Mouse (Mus musculus): Measurements from ENCODE around the gene Rasgrf1. TPM values are rescaled to one million over a fixed set of nuclear protein-coding genes. Genes with fewer than 3 reads are reported as not detected.

The Rasgrf1 gene
- polyA plus RNA-seq, 1 experiment, result not detected

DNA sequence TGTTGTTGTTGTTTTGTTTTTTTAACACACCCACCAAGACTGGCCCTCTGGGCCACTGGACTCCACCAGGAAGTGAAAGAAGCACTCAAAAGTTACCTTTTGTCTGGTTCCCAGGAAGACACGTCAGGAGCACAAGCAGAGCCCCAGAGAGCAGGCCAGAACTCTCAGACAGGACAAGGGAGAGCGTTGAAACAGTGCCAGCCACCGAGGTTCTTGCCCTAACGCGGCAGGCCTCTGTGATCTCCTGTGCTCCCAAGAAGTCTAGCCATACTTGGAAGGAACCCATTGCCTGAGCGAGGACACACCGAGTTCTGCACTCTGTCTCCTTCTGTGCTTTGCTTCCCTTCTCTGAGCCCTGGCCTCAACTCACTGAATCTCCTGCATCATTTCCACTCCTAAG lies 160.5 kb downstream of the Rasgrf1 start:
- H3K4me3 ChIP-seq (ENCODE audit: low read depth, low read length), result no peak overlapping the region
- H3K36me3 ChIP-seq (ENCODE audit: control insufficient read depth, insufficient read depth, low read length, poor library complexity, severe bottlenecking), result no peaks in the 10 kb centered on the region
- H3K9me3 ChIP-seq (replicated peaks; ENCODE audit: control insufficient read depth, insufficient read depth, low read length, poor library complexity, severe bottlenecking), result no peaks in the 10 kb centered on the region
- H3K27me3 ChIP-seq (ENCODE audit: control insufficient read depth, insufficient read depth, low read length, poor library complexity, severe bottlenecking), result no peaks in the 10 kb centered on the region; the same call in 1 of the 2 replicates
- H3K4me1 ChIP-seq (ENCODE audit: control insufficient read depth, insufficient read depth, low read length), result no peaks in the 10 kb centered on the region
- no peak overlapping the region for H3K27ac ChIP-seq (ENCODE audit: insufficient read depth, low read length)
- TF ChIP-seq CTCF (IDR thresholded peaks at IDR 0.05; ENCODE audit: low read depth, low read length) (no peak), POLR2A (IDR thresholded peaks at IDR 0.05; ENCODE audit: insufficient read depth, low read length) (no peak), EP300 (IDR thresholded peaks at IDR 0.05; ENCODE audit: insufficient read depth, low read depth, low read length) (no peak)
- H3K9ac ChIP-seq (ENCODE audit: low read depth, poor library complexity, severe bottlenecking), result no peak overlapping the region

- Histone ChIP-seq H3K27ac (ENCODE audit: insufficient read depth, low read length) (no peak overlapping the region), H3K9ac (ENCODE audit: low read depth, poor library complexity, severe bottlenecking) (no peak overlapping the region), H3K36me3 (ENCODE audit: control insufficient read depth, insufficient read depth, low read length, poor library complexity, severe bottlenecking) (no peaks in the 10 kb centered on the region), H3K4me1 (ENCODE audit: control insufficient read depth, insufficient read depth, low read length) (no peaks in the 10 kb centered on the region), H3K9me3 (replicated peaks; ENCODE audit: control insufficient read depth, insufficient read depth, low read length, poor library complexity, severe bottlenecking) (no peaks in the 10 kb centered on the region), H3K4me3 (ENCODE audit: low read depth, low read length) (no peak overlapping the region), H3K27me3 (ENCODE audit: control insufficient read depth, insufficient read depth, low read length, poor library complexity, severe bottlenecking) (no peaks in the 10 kb centered on the region; the same call in 1 of the 2 replicates)
- TF ChIP-seq POLR2A (IDR thresholded peaks at IDR 0.05; ENCODE audit: insufficient read depth, low read length) (no peak), EP300 (IDR thresholded peaks at IDR 0.05; ENCODE audit: insufficient read depth, low read depth, low read length) (no peak), CTCF (IDR thresholded peaks at IDR 0.05; ENCODE audit: low read depth, low read length) (no peak)
Measured at GRCm38 (mm10) chr9:90075336-90075735, 165.6 kb downstream of the Rasgrf1 start.

- H3K4me1 ChIP-seq (ENCODE audit: control insufficient read depth, insufficient read depth, low read length), result no peaks in the 10 kb centered on the region
- H3K36me3 ChIP-seq (ENCODE audit: control insufficient read depth, insufficient read depth, low read length, poor library complexity, severe bottlenecking), result no peaks in the 10 kb centered on the region
- H3K27ac ChIP-seq (ENCODE audit: insufficient read depth, low read length), result no peak overlapping the region
- no peak overlapping the region for H3K4me3 ChIP-seq (ENCODE audit: low read depth, low read length)
- no peaks in the 10 kb centered on the region; the same call in 1 of the 2 replicates for H3K27me3 ChIP-seq (ENCODE audit: control insufficient read depth, insufficient read depth, low read length, poor library complexity, severe bottlenecking)
- TF ChIP-seq CTCF (IDR thresholded peaks at IDR 0.05; ENCODE audit: low read depth, low read length) (no peak), EP300 (IDR thresholded peaks at IDR 0.05; ENCODE audit: insufficient read depth, low read depth, low read length) (no peak), POLR2A (IDR thresholded peaks at IDR 0.05; ENCODE audit: insufficient read depth, low read length) (no peak)
- H3K9ac ChIP-seq (ENCODE audit: low read depth, poor library complexity, severe bottlenecking), result no peak overlapping the region
- no peaks in the 10 kb centered on the region for H3K9me3 ChIP-seq (replicated peaks; ENCODE audit: control insufficient read depth, insufficient read depth, low read length, poor library complexity, severe bottlenecking)
Measured at GRCm38 (mm10) chr9:90076131-90076530, 166.4 kb downstream of the Rasgrf1 start.

Other genes with a start within 250 kb of the Rasgrf1 start
- 12.8 and 18.8 TPM in 2 replicates for gene Tmed3, start 204.8 kb upstream of the Rasgrf1 start, polyA plus RNA-seq (2011; ENCODE audit: insufficient read depth, insufficient read length, low read depth, missing spikeins)
- not detected in 2 replicates for gene Ankrd34c, start 171.4 kb upstream of the Rasgrf1 start, polyA plus RNA-seq (2011; ENCODE audit: insufficient read depth, insufficient read length, low read depth, missing spikeins)
- gene Ctsh, start 144.2 kb downstream of the Rasgrf1 start, polyA plus RNA-seq (2011; ENCODE audit: insufficient read depth, insufficient read length, low read depth, missing spikeins), result 3.1 and 4.9 TPM in 2 replicates
- 647 and 696 TPM in 2 replicates for gene Morf4l1, start 204.9 kb downstream of the Rasgrf1 start, polyA plus RNA-seq (2011; ENCODE audit: insufficient read depth, insufficient read length, low read depth, missing spikeins)

Data from ES-Bruce4 (cell line).